Mouse (Mus musculus) adrenal gland, adult 8-10 months (tissue): ENCODE measurements around the gene Maco1. TPM values are rescaled to one million over a fixed set of nuclear protein-coding genes. Genes with fewer than 3 reads are reported as not detected.

Experiments used
- DNase-seq: peaks from one replicate; pipeline ENCODE4 v3.0.0; 2022
- total RNA-seq, 4 experiments: library from RNA; stranded (reverse); gene quantifications; 2 replicates each; pipeline ENCODE4 v1.2.4; 2022

The Maco1 gene
- 10 to 100 TPM; 36.2 to 51.0 (median 47.8) TPM for total RNA-seq

- peak; percentile 97 for DNase-seq
Measured at GRCm38 (mm10) chr4:134853259-134853636, at the start of gene Maco1. TSS of gene Maco1 (minus strand) at chr4:134853345.

GRCm38 (mm10) chr4:134901126-134901525 is 48.0 kb upstream of the Maco1 start:
- DNase-seq = no peak

GRCm38 (mm10) chr4:134897256-134897655 is 44.1 kb upstream of the Maco1 start:
- peak; percentile 87 for DNase-seq

- DNase-seq = no peak
Measured at GRCm38 (mm10) chr4:134892096-134892495, 39.0 kb upstream of the Maco1 start.

GRCm38 (mm10) chr4:134884364-134884763 is 31.2 kb upstream of the Maco1 start:
- no peak for DNase-seq

GRCm38 (mm10) chr4:134883808-134884207 is 30.7 kb upstream of the Maco1 start:
- DNase-seq = no peak

- no peak for DNase-seq
Measured at GRCm38 (mm10) chr4:134883266-134883665, 30.1 kb upstream of the Maco1 start.

- DNase-seq = no peak
Measured at GRCm38 (mm10) chr4:134880041-134880440, 26.9 kb upstream of the Maco1 start.

- peak; percentile 47 for DNase-seq
Measured at GRCm38 (mm10) chr4:134879410-134879981, 26.4 kb upstream of the Maco1 start.

GRCm38 (mm10) chr4:134876171-134876570 is 23.0 kb upstream of the Maco1 start:
- no peak for DNase-seq

- DNase-seq = no peak
Measured at GRCm38 (mm10) chr4:134871950-134872349, 18.8 kb upstream of the Maco1 start.

- no peak for DNase-seq
Measured at GRCm38 (mm10) chr4:134871477-134871876, 18.3 kb upstream of the Maco1 start.

- DNase-seq = no peak
Measured at GRCm38 (mm10) chr4:134869815-134870375, 16.8 kb upstream of the Maco1 start.

GRCm38 (mm10) chr4:134869068-134869730 is 16.1 kb upstream of the Maco1 start:
- DNase-seq = no peak

- no peak for DNase-seq
Measured at GRCm38 (mm10) chr4:134868490-134868889, 15.3 kb upstream of the Maco1 start.

- DNase-seq = no peak
Measured at GRCm38 (mm10) chr4:134868065-134868464, 14.9 kb upstream of the Maco1 start.

GRCm38 (mm10) chr4:134867661-134868060 is 14.5 kb upstream of the Maco1 start:
- no peak for DNase-seq

- no peak for DNase-seq
Measured at GRCm38 (mm10) chr4:134867213-134867612, 14.1 kb upstream of the Maco1 start.

- no peak for DNase-seq
Measured at GRCm38 (mm10) chr4:134865789-134866188, 12.6 kb upstream of the Maco1 start.

- DNase-seq = no peak
Measured at GRCm38 (mm10) chr4:134865340-134865739, 12.2 kb upstream of the Maco1 start.

GRCm38 (mm10) chr4:134863937-134864729 is 11.0 kb upstream of the Maco1 start, which contains the start of gene Rhd:
TSS of gene Rhd (plus strand) at chr4:134864536.
- no peak for DNase-seq

GRCm38 (mm10) chr4:134862996-134863395 is 9.9 kb upstream of the Maco1 start:
- DNase-seq = no peak

GRCm38 (mm10) chr4:134861884-134862283 is 8.7 kb upstream of the Maco1 start:
- no peak for DNase-seq
